Mouse (Mus musculus) cerebellum, postnatal 25 days (tissue): ENCODE measurements around the gene Crtap.
"Not testable (repeated sequence)": the region's sequence is repeated elsewhere in the genome, so short reads cannot be mapped to it uniquely, and the experiment has no call there.

Experiments
- DNase-seq, 2 experiments: peaks; one replicate each; pipeline ENCODE4 v3.0.0; 2021; ENCODE audit warnings: mixed read lengths in 2 of 2

Crtap gene

DNA sequence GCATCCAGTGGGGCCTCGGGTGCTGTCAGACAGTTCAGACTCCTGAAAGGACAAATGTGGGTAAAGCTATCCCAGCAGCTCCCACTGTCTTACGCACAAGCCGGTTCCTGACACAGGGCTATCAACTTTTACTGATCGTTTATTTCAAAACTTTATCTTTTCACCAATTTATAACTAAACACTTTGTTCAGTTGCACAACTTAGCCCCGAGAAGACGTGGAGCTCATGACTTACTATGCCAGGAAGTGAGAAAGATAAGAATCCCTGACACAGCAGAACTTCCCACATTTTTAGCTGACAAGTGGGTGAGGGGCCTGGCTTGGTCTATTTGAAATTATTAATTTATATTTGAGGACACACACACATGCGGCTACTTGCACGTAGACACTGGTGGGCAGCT, 4.2 kb upstream of the Crtap start:
- no peak for DNase-seq

DNA sequence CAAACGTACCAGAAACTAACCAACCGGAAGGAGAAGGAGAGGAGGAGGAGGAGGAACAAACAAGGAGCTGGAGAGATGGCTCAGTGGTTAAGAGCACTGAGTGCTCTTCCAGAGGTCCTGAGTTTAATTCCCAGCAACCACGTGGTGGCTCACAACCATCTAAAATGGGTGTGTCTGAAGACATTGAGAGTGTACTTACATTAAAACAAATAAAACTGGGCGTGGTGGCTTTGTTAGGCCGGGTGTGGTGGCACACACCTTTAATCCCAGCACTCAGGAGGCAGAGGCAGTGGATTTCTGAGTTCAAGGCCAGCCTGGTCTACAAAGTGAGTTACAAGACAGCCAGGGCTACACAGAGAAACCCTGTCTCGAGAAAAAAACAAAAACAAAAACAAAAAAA, 3.7 kb upstream of the Crtap start:
- DNase-seq, result not testable (repeated sequence)

DNA sequence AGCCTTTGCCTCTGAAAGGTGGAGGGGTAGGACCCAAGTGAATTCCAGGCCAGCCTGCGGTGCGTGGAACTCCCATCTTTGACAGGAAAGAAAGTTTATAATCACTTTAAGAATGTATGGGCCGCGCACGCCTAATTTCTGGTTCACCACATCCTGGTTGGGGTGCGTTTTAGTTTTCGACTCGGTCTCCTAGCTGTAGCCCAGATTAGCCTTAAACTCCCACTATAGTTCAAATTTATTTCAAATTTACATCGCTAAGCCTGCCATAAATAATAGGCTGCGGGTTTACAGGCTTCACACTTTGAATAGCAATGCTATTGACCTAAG, 237 bp upstream of the Crtap start:
- no peak for DNase-seq

DNA sequence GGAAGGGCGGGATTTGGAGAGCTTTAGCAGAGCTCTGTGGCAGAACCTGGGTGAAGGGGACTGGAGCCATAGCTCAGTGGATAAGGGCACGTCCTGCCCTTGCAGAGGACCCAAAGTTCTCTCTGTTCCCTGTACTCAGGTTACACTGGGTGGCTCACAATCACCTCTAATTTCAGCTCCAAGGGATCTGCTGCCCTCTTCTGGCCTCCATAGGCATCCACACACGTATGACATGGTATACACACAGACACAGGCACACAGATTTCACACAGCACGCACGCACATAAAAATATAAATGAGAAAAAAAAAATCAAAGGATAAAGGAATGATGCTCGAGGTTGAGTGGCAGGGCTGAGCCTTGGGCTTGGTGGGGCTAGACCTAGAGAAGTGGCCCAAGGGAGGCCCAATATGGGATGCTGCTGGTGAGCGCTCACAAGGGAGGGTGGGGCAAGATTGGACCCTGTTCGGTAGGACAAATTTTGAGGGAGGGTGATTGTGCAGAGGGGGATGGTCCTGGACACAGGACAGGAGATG, 1.0 kb downstream of the Crtap start:
- DNase-seq, result no peak

DNA sequence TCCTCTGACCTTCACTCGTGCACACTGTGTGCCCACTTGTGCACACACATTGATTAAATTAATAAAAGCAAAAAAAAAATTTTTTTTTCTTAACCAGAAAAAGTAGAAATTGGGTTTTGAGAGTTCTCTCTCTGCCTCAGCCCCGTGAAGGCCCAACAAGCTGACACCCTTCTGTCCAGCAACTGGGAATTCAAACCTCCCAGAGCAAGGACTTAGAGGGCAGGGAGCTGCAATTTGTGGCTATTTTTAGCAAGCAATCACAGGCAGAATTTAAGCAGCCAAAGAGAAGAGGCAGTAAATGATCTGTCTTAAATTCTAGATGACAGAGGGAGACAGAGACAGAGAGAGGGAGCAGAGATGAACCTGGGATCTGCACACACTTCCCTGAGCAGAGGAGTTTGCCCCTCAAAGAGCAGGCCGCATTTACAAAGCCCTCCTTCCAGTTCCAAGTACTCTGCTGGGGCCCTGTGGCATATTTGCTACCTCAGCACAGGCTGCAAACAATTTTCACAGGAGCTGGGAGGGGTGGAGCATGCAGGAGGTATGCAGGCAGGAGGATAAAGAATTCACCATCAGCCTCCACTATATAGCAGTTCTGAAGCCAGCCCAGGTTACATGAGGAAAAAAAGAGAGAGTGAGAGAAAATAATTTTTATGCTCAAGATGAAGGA, 1.6 kb downstream of the Crtap start:
- DNase-seq, result no peak

DNA sequence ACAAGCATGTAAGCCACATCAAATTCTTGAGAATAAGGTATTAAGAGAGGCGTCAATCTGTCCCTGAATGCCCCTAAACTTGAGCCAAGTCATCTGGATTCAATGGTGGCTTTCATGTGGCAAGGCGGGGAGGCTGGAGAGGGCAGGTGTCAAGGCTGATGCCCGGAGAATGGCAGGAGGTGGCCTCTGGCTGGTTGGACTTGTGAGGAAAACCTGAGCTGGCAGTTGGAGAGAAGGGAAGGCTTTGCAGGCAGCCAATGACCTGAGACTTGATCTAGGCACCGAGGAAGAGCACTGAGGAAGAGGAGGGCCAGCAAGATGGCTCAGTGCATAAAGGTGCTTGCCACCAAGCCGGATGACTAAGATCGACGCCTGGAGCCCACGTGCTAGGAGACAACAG, 2.2 kb downstream of the Crtap start:
- DNase-seq, result no peak

DNA sequence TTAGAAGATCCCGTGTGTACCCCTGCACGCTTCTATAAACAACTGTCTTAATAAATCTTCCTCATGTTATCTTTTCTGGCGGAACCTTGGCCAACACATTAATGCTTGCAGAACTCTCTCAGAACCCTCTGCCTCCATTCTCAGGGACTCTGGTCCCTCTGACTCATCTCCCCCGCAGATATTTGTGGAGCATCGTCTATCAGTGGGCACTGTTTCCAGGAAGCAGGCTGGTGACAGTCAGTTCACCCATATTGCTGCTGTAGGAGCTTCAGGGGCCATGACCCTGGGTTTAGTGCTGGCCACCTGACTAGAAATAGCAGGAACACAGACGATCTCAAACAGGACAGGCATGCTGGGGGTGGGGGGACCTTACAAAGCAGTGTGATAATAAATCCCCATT, 3.4 kb downstream of the Crtap start:
- DNase-seq, result no peak

DNA sequence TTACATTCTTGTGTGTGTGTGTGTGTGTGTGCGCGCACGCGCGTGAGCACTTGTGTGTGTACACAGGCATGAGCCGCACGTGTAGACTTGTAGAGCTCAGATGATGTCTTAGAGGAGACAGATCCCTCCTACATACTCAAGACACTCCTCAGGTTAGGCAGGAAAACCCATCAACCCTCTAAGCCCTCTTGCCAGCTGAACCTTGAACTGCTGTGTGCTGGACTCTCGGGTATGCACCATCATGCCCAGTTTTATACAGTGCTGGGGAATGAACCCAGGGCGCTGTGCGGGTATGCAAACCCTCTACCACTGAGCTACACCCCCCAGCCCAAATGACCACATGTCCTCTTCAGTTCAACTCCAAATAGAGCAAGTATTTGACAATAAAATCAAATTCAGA, 5.3 kb downstream of the Crtap start:
- no peak for DNase-seq

DNA sequence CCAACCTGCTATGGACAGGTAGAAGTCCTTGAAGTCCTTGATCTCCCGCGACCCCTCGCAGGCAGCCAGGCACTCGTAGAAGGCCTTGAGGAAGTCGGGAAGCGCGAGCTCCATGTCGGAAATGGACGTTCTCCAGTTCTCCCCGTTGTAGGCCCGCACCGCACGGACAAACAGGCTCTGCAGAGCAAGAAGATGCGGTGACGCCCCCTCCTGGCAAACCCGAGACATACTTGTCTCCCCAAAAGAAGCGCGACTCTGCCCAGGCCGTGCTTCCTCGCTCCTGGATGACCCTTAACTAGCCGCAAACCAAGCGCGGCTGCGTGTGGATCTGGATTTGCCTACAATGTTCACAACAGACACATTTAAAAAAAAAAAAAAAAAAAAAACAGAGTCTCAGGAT, 5.8 kb downstream of the Crtap start:
- no peak for DNase-seq

DNA sequence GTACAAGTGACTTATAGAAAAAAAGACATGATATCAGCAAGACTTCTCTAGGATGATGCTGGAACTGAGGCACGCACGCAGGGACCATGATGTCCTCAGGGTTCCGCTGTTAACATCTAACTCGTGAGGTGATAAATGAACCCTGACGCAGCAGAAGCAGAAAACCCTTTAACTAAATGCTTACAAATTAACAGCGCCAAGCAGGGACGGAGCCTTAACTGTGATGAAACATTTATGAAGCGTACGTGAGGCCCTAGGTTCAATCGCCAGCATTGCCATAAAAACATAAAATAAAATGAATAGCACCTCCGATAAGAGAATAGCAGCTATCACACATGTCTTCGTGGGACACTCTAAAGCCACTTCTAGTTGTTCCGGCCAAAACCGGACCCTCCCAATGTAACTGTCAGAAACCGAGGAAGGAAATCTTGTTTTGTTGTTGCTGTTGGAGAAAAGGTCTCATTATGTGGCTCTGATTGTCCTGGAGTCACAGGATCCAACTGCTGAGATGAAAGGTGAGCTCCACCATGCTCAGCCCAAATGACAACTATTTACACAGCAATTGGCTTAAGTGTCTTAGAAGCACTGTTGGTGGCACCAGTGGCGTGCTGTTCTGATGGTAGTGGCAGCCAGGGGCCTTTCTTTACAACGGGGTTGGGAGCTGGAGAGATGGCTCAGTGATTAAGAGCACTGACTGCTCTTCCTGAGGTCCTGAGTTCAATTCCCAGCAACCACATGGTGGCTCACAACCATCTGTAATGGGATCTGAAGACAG, 7.4 kb downstream of the Crtap start:
- DNase-seq, result no peak

DNA sequence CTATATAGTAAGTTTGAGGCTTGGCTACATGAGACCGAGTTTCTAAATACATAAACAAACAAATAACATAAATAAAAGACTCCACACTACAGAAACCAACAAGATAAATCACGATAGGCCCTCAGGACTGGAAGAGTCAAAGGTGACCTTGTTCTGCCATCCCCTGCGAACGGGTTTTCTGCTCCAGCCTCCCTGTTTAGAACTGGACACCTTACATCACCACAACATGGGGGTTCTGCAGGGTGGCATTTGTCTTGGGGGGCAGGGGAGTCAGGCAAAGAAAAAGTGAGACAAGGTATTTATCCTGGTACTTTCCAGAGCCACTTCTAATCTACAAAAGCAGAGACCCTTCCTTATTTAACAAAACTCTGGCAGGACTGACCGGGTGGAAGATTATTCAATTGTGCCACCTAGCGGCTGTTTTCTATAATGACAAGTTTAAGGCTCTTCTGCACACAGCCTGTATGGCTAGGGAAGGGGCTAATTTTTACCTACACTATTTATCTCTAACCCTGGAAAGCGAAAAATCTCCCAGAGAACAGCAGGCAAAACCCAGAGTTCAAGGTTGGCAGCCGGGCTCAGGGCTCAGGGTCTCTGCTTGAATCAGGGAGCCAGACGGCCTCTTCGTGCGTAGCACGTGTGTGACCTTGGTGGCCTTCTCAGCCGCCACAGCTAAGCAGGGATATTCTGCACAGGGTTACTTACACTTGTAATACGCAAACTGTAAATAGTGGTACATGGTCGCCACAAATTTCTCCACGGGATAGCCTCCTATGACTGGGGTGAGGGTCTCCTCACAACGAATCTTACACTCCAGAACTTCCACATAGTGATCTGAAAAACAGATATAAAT, 9.4 kb downstream of the Crtap start:
- DNase-seq, result peak; percentile 19 to 36

DNA sequence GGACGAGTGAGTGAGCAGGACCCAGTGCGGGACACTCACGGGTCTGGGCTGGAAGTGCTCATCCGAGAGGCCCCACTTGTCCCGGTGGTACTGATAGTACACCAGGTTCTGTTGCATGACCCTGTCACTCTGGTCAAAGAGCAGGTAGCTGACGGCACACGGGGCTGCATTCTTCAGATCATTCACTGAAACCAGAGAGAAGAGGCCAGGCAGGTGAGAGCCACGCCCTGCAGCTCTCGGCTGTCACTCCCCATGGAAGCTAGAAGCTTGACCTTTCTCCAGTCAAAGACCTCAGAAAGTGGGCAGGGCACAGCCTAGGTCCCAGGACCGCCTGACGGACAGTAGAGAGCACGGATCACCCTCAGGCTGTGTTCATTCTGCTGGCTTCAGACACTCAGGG, 10.6 kb downstream of the Crtap start:
- no peak for DNase-seq

DNA sequence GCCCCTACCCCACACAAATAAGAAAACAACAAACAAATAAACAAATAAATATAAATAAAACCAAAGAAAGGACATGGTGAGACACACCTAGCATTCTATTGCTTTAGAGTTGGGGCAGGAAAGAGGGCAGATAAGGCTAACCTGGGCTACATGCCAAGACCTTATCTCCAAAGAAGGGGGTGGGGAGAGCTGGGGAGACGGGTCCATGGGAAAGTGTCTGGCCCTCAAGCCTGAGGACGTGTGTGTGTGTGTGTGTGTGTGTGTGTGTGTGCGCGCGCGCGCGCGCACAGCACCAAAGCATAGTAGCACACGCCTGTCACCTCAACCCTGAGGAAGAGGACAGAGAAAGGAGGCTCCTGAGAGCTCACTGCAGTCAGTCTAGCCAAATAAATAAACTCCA, 13.3 kb downstream of the Crtap start:
- no peak for DNase-seq

DNA sequence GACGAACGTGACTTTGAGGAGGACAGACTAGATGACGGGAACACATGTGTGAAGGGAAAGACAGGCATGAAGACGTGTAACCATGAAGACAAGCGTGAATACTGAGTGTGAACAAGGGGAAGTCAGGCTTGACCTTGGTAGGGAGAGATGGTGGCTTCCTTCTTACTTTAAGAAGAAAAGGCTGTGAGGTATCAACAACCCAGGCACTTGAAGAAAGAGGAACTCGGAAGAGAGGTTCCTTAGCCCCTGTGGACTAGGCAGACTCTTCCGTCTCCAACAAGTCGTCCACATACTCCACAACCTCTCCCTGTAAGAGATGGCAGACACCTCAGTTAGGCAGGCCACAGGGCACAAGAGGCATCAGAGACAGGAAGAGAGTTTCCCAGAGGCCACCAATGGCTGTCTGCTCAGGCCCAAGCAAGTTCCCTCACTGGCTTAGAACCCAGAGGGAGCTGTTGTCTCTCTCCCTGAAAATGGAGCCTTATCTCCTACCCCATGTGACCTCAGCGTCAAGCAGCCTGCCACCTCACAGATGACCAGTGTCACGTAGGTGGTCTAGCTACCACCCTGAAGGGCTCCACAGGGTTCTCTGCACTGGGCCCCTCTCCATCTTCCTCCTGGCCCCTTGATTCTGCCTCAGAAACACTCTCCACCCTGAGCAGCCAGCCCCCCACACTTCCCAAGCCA, 15.1 kb downstream of the Crtap start:
- DNase-seq, result no peak

DNA sequence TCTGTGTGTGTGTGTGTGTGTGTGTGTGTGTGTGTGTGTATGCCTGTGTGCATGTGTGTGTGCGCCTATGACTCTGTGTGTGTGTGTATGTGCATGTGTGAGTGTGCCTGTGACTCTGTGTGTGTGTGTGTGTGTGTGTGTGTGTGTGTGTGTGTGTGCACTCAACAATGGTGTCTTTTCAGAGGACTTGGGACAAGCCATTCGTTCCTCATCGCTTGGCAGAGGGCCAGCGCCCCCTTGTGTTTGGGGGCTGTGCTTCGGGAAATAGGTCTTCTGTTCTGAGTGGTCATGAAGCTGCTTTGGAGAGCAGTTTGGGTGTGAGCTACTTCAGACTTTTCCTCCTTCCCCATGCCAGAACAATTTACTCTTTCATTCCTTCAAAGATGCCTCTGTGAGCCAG, 18.8 kb downstream of the Crtap start:
- DNase-seq, result peak in 1 of 2 experiments; percentile 15

DNA sequence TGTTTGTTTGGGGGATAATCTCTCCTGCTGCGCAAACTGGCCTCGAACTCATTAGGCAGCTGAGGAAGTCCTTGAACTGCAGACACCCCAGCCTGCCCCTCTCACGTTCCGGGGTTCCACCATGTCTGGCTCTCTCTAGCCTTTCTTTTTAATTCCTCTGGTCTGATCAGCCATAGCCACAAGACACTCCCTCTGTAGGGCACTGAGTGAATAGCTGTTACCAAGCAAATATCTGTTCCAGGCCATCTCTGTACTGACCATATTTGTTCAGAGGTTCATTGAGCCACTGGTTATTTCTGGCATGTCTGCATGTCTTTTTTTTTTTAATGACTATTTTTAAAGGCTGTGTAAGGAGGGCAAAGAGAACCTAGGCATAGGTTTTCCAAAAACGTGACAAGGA, 21.1 kb downstream of the Crtap start:
- DNase-seq, result not testable (repeated sequence)

DNA sequence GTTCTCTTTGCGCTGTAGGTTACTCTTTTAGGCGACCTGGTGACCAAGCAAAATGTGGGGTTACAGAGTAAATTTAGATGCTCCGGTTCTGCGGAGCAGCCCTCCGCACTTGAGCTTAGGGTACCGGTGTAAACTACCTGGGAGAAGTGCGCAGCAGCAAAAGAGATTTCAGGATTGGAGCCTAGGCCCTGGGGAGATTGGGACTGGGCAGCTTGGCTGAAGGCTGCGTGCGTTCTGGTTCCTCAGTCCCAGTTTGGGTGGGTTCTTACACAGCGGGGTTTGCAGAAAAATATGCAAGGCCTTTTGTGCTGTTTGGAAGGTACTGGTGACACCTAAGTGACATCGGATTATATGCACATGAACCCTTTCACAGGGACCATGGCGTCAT, 22.0 kb downstream of the Crtap start:
- no peak for DNase-seq

DNA sequence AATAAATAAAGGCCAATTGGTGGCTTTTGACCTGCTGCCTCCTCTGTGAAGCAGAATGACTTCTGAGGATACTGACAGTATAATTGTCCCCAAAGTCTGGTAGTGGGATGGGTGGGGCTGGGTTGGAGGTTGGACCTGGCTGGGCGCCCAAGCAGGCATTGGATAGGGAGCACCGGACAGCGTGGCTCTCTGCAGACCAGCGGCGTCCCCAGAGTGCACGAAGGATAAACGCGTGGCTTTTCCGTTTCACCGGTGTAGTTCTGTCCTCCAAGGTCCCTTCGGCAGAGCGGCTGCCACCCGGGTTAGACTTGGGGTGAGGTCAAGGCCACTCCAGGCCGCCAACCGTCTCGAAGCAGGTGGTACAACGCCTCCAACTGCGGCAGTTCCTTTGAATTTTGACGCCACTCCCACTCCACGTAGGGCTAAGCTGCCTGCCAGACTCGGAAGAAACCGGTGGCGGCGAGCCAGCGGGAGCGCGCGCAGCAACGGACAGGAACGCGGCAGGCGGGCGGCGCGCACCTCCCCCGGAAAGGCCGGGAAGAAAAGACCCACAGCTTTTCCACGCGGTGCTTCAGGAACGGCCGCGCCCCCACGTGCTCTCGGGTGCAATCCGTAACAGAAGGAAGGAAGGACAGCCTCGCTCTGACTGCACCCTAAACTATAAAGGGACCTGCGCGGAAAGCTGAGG, 22.5 kb downstream of the Crtap start:
- DNase-seq, result peak; percentile 76 to 85

DNA sequence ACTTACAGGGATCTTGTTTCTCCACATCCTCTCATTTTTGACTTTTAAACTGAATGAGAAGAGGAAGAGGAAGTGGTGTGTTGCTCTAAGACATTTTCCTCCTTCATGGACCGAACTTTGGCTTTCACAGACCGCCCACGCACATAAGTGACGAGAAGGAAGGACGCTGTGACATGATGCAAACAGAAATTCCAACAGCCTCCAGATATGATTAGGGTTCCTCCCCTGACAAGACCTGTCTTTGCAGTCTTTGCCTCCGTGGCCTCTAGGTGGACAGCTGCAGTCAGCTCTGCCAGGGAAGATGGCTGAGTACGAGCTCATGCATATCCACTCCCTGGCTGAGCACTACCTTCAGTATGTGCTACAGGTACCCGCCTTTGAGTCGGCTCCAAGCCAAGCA, 60.6 kb downstream of the Crtap start, which contains the start of gene Bcl2a1c:
TSS of gene Bcl2a1c (plus strand) at position 281 of the 400 bp plus-strand sequence.
- not testable (repeated sequence) for DNase-seq

DNA sequence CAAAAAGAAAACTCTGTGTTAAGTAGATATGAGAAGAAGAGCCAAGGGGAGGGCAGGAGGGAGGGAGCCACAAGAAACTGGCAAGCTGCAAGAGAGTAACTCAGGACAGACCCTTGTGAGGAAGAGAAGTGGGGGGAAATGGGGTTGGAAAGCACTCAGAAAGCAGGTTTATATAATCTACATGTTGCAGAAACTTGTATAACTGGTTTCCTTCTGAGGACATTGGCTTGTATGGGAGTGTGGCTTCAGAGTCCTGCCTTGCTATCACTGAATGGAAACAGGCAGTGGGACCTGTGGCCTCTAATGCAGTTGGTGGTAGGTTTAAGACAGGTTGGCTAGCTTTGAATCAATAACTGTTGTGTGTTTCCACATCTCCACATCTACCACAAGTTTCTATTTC, 62.1 kb downstream of the Crtap start:
- DNase-seq, result not testable (repeated sequence)

DNA sequence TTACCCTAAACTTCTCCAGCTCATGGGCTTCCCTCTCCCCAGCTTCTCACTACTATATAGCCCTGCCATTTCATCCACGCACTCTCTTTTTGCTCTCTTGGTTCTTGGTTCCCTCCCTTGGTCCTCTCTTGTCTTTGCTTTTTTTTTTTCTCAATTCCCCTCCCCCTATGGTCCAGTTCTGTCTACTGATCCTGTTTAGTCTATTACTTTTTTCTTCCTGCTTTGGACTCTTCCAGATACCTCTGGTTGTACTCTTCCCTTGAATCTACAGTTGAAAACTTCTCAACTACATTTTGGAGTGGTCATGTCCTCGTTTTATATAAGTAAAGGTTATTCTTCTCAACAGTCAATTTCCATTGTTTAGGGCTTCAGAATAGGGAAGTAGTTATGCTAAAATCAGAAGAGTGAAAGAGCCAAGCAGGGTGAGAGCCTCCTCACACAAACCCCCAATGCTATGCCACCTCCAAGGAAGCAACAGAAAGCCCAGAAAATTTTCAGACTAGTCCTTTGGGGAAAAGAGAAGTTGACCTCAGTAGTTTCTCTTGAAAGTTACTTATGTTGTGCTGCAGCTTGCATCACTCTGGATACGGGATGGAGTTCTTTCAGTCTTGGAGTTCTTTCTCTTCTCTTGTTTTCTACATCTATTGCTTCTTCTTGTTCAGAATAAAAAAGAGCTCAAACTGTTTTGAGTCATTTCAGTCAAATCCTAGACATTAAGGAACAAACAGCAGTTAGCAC, 64.3 kb downstream of the Crtap start:
- no peak for DNase-seq
